Mouse (Mus musculus) T-cell, adult 66 days (primary cell): ENCODE results near the gene Armc12. TPM values are rescaled to one million over a fixed set of nuclear protein-coding genes. Genes with fewer than 3 reads are reported as not detected.

ENCODE experiments used
- total RNA-seq, 2 experiments: library from RNA; stranded (reverse); gene quantifications; 3 replicates in 1 of 2; 4 replicates in 1 of 2; pipeline ENCODE4 v1.2.4; 2023

Armc12 gene
- total RNA-seq = under 1 TPM in 1 of 2 experiments, not detected in 1; 0.58 TPM

DNA sequence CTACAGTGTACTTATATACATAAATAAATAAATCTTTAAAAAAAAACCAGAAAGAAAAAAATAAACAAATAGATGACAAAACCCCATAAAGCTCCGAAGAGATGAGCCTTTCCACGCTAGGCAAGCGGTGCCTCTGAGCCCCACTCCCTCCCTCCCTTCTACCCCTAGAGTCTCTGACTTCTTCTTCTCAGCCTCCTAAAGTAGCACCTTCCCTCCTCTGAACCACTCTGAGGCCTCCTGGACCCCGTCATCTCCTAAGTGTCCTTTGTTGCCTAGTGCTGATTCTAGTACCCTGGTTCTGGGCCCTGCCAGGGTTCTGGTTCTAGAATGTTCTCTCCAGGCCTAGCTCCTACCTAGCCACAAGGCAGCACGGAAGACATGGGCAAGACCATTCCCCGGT, at the start of gene Armc12:
Gene Armc12 (plus strand): TSS at position 301 of the 400 bp plus-strand sequence.

DNA sequence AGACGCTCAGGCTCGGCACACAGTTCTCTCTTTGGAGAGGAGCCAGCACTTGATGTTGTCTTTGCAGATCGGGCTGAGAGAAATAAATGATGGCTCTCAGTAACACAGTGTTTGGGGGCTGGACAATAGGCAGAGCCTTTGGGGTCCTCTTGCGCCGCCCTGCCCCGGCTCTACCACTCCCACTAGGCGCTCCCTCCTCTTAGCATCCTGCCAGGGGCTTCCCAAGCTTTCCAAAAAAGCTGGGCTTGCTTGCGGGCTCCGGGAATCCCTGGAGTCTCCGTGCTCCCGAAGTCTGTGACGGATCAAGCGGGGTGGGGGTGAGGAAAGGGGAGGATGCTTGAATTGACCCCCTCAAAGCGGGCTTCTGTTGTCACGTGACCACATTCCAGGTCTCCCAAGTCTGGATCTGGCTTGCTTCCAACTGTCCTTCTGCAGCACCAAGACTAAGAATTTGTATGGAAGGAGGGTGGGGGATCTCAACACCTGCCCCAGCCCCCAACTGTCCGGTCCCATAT, 13.1 kb upstream of the Armc12 start, which contains the start of gene Fkbp5:
Gene Fkbp5 (minus strand): TSS at position 87 of the 515 bp plus-strand sequence.

DNA sequence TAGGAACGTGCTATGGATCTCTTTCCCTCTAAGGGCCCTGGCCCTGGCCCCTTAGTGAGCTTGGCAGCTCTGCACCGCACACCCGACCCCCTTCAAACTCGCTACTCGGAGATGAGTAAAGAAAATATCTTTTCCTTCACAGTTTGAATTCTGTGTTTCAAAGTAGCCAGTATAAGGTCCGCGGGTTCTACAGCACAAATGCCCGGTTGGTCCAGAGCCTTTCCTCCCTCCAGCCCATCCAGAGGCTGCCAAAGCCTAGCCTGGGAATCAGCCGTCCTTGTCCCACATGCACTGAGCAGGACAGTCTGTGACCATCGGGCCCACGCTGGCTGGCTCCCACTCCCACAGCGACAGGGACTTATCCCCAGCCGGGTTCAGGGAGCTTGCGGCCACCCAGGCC, 18.5 kb downstream of the Armc12 start, which contains the start of gene Clpsl2:
Gene Clpsl2 (plus strand): TSS at position 301 of the 400 bp plus-strand sequence.

GRCm38 (mm10) chr17:28560598-28560997, 30.0 kb downstream of the Armc12 start, which contains the start of gene Clps:
Gene Clps, minus strand, starts transcription at chr17:28560766.

DNA sequence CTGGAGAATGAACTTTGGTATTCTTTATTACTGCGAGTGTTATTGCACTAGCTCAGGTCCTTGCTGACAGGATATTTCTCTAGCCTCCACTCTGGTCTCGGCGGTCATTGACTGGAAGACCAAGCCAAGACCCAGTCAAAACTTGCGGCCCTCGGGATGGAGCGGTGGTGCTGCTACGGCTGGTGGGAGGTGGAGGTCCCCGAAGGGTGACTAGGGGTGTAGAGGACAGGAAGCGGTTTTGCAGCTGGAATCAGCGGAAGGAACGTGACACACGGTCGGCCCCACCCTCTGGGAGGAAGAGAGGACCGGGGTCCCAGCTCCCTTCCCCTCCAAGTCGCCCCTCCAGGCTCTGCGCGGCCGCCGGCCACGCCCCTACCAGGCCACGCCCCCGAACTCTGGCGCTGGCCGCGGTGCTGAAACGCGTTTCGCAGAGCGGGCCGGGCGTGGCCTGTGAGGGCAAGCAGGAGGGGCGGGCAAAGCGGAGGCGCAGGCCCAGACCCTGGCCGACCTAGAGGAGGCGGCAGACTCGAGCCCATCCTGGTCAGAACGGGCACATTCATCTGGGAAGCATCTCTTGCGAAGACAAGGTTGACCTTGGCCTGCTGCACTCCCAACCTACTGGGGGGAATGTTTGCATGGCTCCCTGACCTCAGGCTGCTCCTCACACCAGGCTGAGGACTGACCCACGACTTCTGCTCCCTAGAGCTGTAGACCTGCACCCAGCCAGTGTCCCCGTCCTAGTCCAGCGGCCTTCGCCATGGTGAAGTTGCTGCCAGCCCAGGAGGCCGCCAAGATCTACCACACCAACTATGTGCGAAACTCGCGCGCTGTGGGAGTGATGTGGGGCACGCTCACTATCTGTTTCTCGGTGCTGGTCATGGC, 44.9 kb downstream of the Armc12 start, which contains the start of gene Lhfpl5:
Gene Lhfpl5 (plus strand): TSS at position 398 of the 882 bp plus-strand sequence.

Other genes with a start within 250 kb of the Armc12 start
- gene Fance, start 217.3 kb upstream of the Armc12 start, total RNA-seq = 10 to 100 TPM; 30.9 to 33.8 TPM
- gene Rpl10a, start 202.3 kb upstream of the Armc12 start, total RNA-seq = 1,000 to 10,000 TPM; 2,031 to 2,062 TPM
- not detected for gene Tead3, start 180.0 kb upstream of the Armc12 start, total RNA-seq
- under 1 TPM; 0.47 TPM for gene Tulp1, start 165.6 kb upstream of the Armc12 start, total RNA-seq
- 10 to 100 TPM; 42.4 to 46.5 TPM for gene Fkbp5, start 13.3 kb upstream of the Armc12 start, total RNA-seq
- gene Clpsl2, start 18.6 kb downstream of the Armc12 start, total RNA-seq = not detected
- not detected for gene Clps, start 30.0 kb downstream of the Armc12 start, total RNA-seq
- not detected for gene Lhfpl5, start 44.8 kb downstream of the Armc12 start, total RNA-seq
- 100 to 1,000 TPM; 341 to 367 TPM for gene Srpk1, start 91.9 kb downstream of the Armc12 start, total RNA-seq
- 1 to 10 TPM in 1 of 2 experiments, under 1 TPM in 1; 0.56 to 2.4 TPM for gene Slc26a8, start 159.4 kb downstream of the Armc12 start, total RNA-seq
- gene Mapk14, start 160.5 kb downstream of the Armc12 start, total RNA-seq = 100 to 1,000 TPM; 109 to 117 TPM
- 10 to 100 TPM; 12.6 to 14.1 TPM for gene AC170998.1, start 195.3 kb downstream of the Armc12 start, total RNA-seq
- gene Mapk13, start 238.5 kb downstream of the Armc12 start, total RNA-seq = 1 to 10 TPM; 1.6 to 2.3 TPM